Mouse (Mus musculus): ENCODE measurements at regions not wholly inside any gene's neighbourhood (a gene's known extent, or its start where the extent isn't known, plus 50 kb on each side); places are given as distances from the start of the nearest gene placed in this dataset.

DNA sequence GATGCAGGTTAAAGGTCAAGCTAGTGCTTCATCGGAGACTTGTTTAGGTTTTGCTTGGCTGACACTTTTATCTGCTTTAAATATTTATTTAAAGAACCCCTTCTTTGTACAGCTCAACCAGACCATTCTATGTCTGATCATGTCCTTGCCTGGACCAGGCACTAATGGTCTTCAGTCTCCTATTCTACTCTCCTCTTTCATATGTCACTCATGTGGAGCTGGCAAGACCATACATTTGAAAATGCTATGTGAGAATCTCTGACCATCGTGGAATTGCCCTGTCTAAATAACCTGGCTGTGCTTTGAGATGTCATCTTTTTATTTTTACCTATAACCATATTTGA lies 74.4 kb upstream of the Il15 start:
- ATAC-seq (replicated peaks; ENCODE audit: low FRiP score, low TSS enrichment, poor library complexity, severe bottlenecking) = no peak

DNA sequence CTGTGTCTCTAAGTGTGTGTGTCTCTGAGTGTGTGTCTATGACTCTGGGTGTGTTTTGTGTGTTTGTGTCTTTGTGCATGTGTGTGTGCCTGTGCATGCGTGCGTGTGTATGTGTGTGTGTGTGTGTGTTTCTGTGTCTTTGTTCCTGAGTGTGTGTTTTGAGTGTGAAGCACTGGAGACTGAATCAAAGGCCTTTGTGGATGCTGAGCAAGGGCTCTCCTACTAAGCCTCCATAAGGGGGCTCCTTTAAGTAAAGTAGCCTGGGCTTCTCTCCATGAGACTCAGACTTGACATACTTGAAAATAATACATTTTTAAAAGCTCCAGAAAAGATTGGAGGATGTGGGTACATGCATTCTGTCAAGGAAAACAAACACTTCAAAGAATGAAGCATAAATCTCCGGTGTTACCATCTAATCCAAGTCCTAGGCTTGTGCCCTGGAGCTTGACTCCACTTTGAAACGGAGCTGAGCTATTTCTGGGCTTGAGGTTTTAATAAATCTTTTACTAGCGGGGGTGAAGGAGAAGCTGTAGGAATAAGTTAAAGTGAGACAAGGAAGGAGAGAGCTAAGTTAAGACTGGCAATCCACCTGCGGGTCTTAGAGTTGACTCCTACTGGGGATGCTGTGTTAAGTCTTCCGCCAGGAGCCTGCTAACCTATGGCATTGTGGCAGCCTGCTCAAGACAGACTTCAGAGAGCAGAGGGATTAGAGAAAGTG lies 73.8 kb upstream of the Il15 start:
- ATAC-seq (replicated peaks; ENCODE audit: low FRiP score, low TSS enrichment, poor library complexity, severe bottlenecking) = no peak

DNA sequence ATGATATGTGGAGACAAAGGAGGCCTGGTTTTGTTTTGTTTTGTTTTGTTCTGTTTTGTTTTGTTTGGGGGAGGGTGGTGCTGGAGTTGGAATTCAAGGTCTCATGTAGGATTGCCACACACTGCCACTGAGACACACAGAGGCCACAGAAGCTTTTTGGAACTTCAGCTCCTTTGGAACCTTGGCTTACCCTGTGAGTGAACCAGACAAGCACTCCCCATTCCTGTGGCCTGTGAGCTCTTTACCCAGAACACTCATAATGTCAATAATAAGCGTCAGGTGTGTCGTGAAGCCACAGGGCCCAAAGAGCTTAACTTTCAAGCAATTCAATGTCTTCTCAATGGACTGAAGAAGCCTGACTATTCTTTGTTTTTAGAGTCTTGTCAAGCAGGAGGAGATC lies 70.2 kb upstream of the Il15 start:
- no peak for ATAC-seq (replicated peaks; ENCODE audit: low FRiP score, low TSS enrichment, poor library complexity, severe bottlenecking)

- no peak for ATAC-seq (replicated peaks; ENCODE audit: low FRiP score, low TSS enrichment, poor library complexity, severe bottlenecking)
Measured at GRCm38 (mm10) chr8:82471825-82472224, 68.8 kb upstream of the Il15 start.

DNA sequence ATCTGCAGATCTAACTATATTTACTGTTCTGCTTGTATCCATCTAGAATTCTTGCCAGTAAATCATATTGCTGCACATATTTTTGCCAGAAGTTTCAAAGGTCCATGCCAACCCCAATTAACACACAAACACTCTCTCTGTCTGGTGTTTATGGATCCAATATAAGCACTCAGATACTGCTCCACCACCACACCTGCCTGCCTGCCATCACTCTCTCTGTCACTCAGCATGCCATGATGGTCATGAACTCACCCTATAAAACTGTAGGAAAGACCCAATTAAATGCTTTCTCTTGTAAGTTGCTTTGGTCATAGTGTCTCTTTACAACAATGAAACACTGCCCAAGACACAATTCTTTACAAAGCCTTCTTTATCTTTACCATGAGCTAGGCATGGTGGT lies 66.8 kb upstream of the Il15 start:
- no peak for ATAC-seq (replicated peaks; ENCODE audit: low FRiP score, low TSS enrichment, poor library complexity, severe bottlenecking)

DNA sequence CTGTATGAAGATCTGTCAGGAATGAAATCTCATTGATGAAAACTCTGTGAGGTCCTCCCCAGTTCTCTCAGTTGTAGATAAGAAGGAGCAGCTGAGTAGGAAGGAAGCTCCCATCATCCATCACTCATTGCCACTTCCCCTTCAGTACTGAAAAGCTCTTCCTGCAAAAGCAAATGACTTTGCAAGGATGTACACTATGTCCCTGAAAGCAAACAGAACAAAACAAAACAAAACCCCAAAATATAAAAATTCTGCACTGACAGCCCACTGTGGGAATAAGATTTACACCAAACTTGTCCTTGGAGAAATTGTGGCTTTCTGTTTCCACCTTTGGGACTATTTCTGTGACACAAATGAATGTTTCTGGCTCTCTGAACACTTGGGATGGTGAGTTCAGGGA lies 59.8 kb upstream of the Il15 start:
- no peak for ATAC-seq (replicated peaks; ENCODE audit: low FRiP score, low TSS enrichment, poor library complexity, severe bottlenecking)

GRCm38 (mm10) chr8:82459007-82459406 lies 56.0 kb upstream of the Il15 start:
- ATAC-seq (replicated peaks; ENCODE audit: low FRiP score, low TSS enrichment, poor library complexity, severe bottlenecking) = no peak

DNA sequence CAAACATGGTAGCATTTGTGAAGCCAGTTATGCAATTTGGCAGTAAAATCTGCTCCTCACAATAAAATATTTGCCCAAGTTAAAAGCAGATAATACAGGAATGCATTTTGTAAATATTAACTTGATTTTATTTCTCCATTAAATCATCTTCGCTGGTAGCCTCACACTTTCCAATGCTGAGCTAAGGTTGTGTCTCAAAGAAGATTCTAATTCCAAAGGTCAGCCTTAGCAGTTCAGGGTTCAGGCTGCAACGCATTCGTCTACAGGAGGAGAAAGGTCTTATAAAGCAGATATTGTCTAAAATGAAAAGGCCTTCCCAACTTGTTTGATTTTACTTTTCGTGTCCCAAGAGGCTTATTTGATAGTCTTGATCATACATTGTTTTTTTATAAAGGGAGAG lies 51.0 kb upstream of the Il15 start:
- ATAC-seq (replicated peaks; ENCODE audit: low FRiP score, low TSS enrichment, poor library complexity, severe bottlenecking) = no peak
